ENCODE assay signal across 9 mouse cellular contexts in genomic region chr4:24249243-24249970, GRCm38 (mm10).
DNase-seq lines count a peak whose midpoint lies in the region; ATAC-seq lines count a peak whose summit lies in the region.
"Had no signal": no experiment of that assay in that cellular context is flagged by ENCODE, and none has a peak within 500 bp of the region (broad histone marks: within the 10 kb centered on the region; RNA-seq: fewer than 3 reads in every experiment).

No protein-coding gene starts in this region.

- H3K27ac ChIP-seq in hindbrain, embryonic 10.5 days: no peak overlapping the region
- H3K27ac ChIP-seq in hindbrain, embryonic 13.5 days: no peak overlapping the region
- peak overlapping the region; percentile 74 for H3K27ac ChIP-seq in forebrain, embryonic 13.5 days
- H3K27ac ChIP-seq: embryonic facial prominence, embryonic 12.5 days had no signal

- no peaks in the 10 kb centered on the region for H3K27me3 ChIP-seq in hindbrain, embryonic 10.5 days (ENCODE audit: insufficient read depth, poor library complexity, severe bottlenecking)
- no peaks in the 10 kb centered on the region for H3K27me3 ChIP-seq in hindbrain, embryonic 13.5 days
- no peaks in the 10 kb centered on the region for H3K27me3 ChIP-seq in forebrain, embryonic 13.5 days
- no peaks in the 10 kb centered on the region for H3K27me3 ChIP-seq in splenic B cell, adult 2 months (ENCODE audit: control insufficient read depth, insufficient read depth, low read length, poor library complexity, severe bottlenecking)
- H3K27me3 ChIP-seq: embryonic facial prominence, embryonic 12.5 days had no signal

- H3K9me3 ChIP-seq in hindbrain, embryonic 10.5 days: no peaks in the 10 kb centered on the region
- H3K9me3 ChIP-seq in hindbrain, embryonic 13.5 days: no peaks in the 10 kb centered on the region
- no peaks in the 10 kb centered on the region for H3K9me3 ChIP-seq in forebrain, embryonic 13.5 days (replicated peaks)
- H3K9me3 ChIP-seq: embryonic facial prominence, embryonic 12.5 days had no signal

- H3K36me3 ChIP-seq in hindbrain, embryonic 10.5 days: no peaks in the 10 kb centered on the region
- no peaks in the 10 kb centered on the region for H3K36me3 ChIP-seq in hindbrain, embryonic 13.5 days
- H3K36me3 ChIP-seq in forebrain, embryonic 13.5 days (ENCODE audit: poor library complexity, severe bottlenecking): no peaks in the 10 kb centered on the region
- no peaks in the 10 kb centered on the region for H3K36me3 ChIP-seq in splenic B cell, adult 2 months (ENCODE audit: control insufficient read depth, insufficient read depth, low read length, poor library complexity, severe bottlenecking)
- H3K36me3 ChIP-seq: embryonic facial prominence, embryonic 12.5 days had no signal

- no peaks in the 10 kb centered on the region for H3K4me1 ChIP-seq in hindbrain, embryonic 10.5 days (replicated peaks)
- 0 out of 2 replicates have a peak, but pooled peaks cover 3% of the 10 kb centered on the region for H3K4me1 ChIP-seq in hindbrain, embryonic 13.5 days (replicated peaks)
- peaks cover 14% of the 10 kb centered on the region for H3K4me1 ChIP-seq in forebrain, embryonic 13.5 days
- H3K4me1 ChIP-seq: embryonic facial prominence, embryonic 12.5 days had no signal

- no peak overlapping the region for H3K4me2 ChIP-seq in hindbrain, embryonic 13.5 days
- H3K4me2 ChIP-seq in forebrain, embryonic 13.5 days: no peak overlapping the region
- H3K4me2 ChIP-seq: embryonic facial prominence, embryonic 12.5 days had no signal

- no peak overlapping the region for H3K9ac ChIP-seq in hindbrain, embryonic 13.5 days
- no peak overlapping the region for H3K9ac ChIP-seq in forebrain, embryonic 13.5 days
- H3K9ac ChIP-seq: embryonic facial prominence, embryonic 12.5 days had no signal

- no peak overlapping the region for H3K4me3 ChIP-seq in hindbrain, embryonic 10.5 days
- no peak overlapping the region for H3K4me3 ChIP-seq in hindbrain, embryonic 13.5 days
- H3K4me3 ChIP-seq in forebrain, embryonic 13.5 days: no peak overlapping the region
- H3K4me3 ChIP-seq: embryonic facial prominence, embryonic 12.5 days had no signal

- no peak for ATAC-seq in hindbrain, embryonic 13.5 days (ENCODE audit: low FRiP score)
- ATAC-seq in forebrain, embryonic 13.5 days: peak; percentile 54

- peak; percentile 6 for DNase-seq in hindbrain, embryonic 10.5 days (ENCODE audit: low spot score)
- peak; percentile 41 for DNase-seq in right cerebral cortex, adult 18-20 months
- DNase-seq in right cerebral cortex, postnatal 25 days: no peak
- DNase-seq in splenic B cell, adult 2 months (ENCODE audit: low read depth, low spot score): peak; percentile 2
- no peak for DNase-seq in frontal cortex, postnatal 25 days (ENCODE audit: low spot score in 2 of 2)
- no peak for DNase-seq in adrenal gland, adult 2 months

- 42% methylated on average over 6 of the region's 6 CpGs for whole genome bisulfite sequencing in hindbrain, embryonic 10.5 days
- 39% methylated on average over 6 of the region's 6 CpGs for WGBS in hindbrain, embryonic 13.5 days
- 18% methylated on average over 6 of the region's 6 CpGs for WGBS in forebrain, embryonic 13.5 days

Comparison
In these comparisons a context has a peak if more than half of its experiments do, and no peak if none do; other contexts are left out.
1. DNase-seq: peak in hindbrain, embryonic 10.5 days (single experiment), right cerebral cortex, adult 18-20 months (single experiment) and splenic B cell, adult 2 months (single experiment); none in right cerebral cortex, postnatal 25 days (single experiment), frontal cortex, postnatal 25 days (0 of 2) and adrenal gland, adult 2 months (single experiment).